Mouse (Mus musculus): ENCODE data around the gene Wdr63. TPM values are rescaled to one million over a fixed set of nuclear protein-coding genes. Genes with fewer than 3 reads are reported as not detected.

The Wdr63 gene
- polyA plus RNA-seq, 1 experiment from 2014 or later: 3.5 TPM

- Histone ChIP-seq H3K4me1 (replicated peaks; ENCODE audit: control insufficient read depth, insufficient read depth, low read length) (no peaks in the 10 kb centered on the region), H3K27ac (ENCODE audit: low read length) (no peak overlapping the region), H3K9ac (ENCODE audit: low read length) (no peak overlapping the region), H3K4me2 (ENCODE audit: low read depth, low read length) (no peak overlapping the region), H3K36me3 (ENCODE audit: control insufficient read depth, insufficient read depth, low read length) (no peaks in the 10 kb centered on the region), H3K4me3 (ENCODE audit: low read length) (no peak overlapping the region), H3K27me3 (ENCODE audit: control insufficient read depth, insufficient read depth, low read depth, low read length) (no peaks in the 10 kb centered on the region), H3K9me3 (ENCODE audit: control insufficient read depth, low read length) (no peaks in the 10 kb centered on the region; the same call in 1 of the 2 replicates)
- 88% methylated on average over 12 of the region's 12 CpGs for WGBS
- no peak for ATAC-seq (ENCODE audit: low read depth)
Measured at GRCm38 (mm10) chr3:146080241-146080640, 27.7 kb downstream of the Wdr63 start.

- H3K4me2 ChIP-seq (ENCODE audit: low read depth, low read length): no peak overlapping the region
- H3K4me1 ChIP-seq (replicated peaks; ENCODE audit: control insufficient read depth, insufficient read depth, low read length): no peaks in the 10 kb centered on the region
- 68% methylated on average over 7 of the region's 7 CpGs for WGBS
- H3K36me3 ChIP-seq (ENCODE audit: control insufficient read depth, insufficient read depth, low read length): no peaks in the 10 kb centered on the region
- no peak overlapping the region for H3K27ac ChIP-seq (ENCODE audit: low read length)
- H3K9me3 ChIP-seq (ENCODE audit: control insufficient read depth, low read length): no peaks in the 10 kb centered on the region
- no peak overlapping the region for H3K4me3 ChIP-seq (ENCODE audit: low read length)
- ATAC-seq (ENCODE audit: low read depth): peak; percentile 43; the same call in 1 of the 2 replicates
- H3K27me3 ChIP-seq (ENCODE audit: control insufficient read depth, insufficient read depth, low read depth, low read length): no peaks in the 10 kb centered on the region
- no peak overlapping the region for H3K9ac ChIP-seq (ENCODE audit: low read length)
Measured at GRCm38 (mm10) chr3:146072780-146073179, 35.1 kb downstream of the Wdr63 start.

GRCm38 (mm10) chr3:146069276-146069675 is 38.7 kb downstream of the Wdr63 start:
- WGBS: 70% methylated on average over 4 of the region's 4 CpGs
- H3K27ac ChIP-seq (ENCODE audit: low read length): no peak overlapping the region
- no peaks in the 10 kb centered on the region for H3K27me3 ChIP-seq (ENCODE audit: control insufficient read depth, insufficient read depth, low read depth, low read length)
- H3K36me3 ChIP-seq (ENCODE audit: control insufficient read depth, insufficient read depth, low read length): no peaks in the 10 kb centered on the region
- no peaks in the 10 kb centered on the region for H3K9me3 ChIP-seq (ENCODE audit: control insufficient read depth, low read length)
- no peak overlapping the region for H3K4me3 ChIP-seq (ENCODE audit: low read length)
- no peak for ATAC-seq (ENCODE audit: low read depth)
- no peak overlapping the region for H3K4me2 ChIP-seq (ENCODE audit: low read depth, low read length)
- no peak overlapping the region for H3K9ac ChIP-seq (ENCODE audit: low read length)
- no peaks in the 10 kb centered on the region for H3K4me1 ChIP-seq (replicated peaks; ENCODE audit: control insufficient read depth, insufficient read depth, low read length)

GRCm38 (mm10) chr3:146063146-146063545 is 44.8 kb downstream of the Wdr63 start:
- H3K9ac ChIP-seq (ENCODE audit: low read length): no peak overlapping the region
- no peak overlapping the region for H3K4me3 ChIP-seq (ENCODE audit: low read length)
- no peaks in the 10 kb centered on the region for H3K36me3 ChIP-seq (ENCODE audit: control insufficient read depth, insufficient read depth, low read length)
- no peaks in the 10 kb centered on the region for H3K27me3 ChIP-seq (ENCODE audit: control insufficient read depth, insufficient read depth, low read depth, low read length)
- H3K9me3 ChIP-seq (ENCODE audit: control insufficient read depth, low read length): no peaks in the 10 kb centered on the region
- no peak overlapping the region for H3K27ac ChIP-seq (ENCODE audit: low read length)
- ATAC-seq (ENCODE audit: low read depth): no peak
- 77% methylated on average over 11 of the region's 11 CpGs for WGBS
- H3K4me1 ChIP-seq (replicated peaks; ENCODE audit: control insufficient read depth, insufficient read depth, low read length): no peaks in the 10 kb centered on the region
- H3K4me2 ChIP-seq (ENCODE audit: low read depth, low read length): no peak overlapping the region

GRCm38 (mm10) chr3:146059356-146059926 is 48.5 kb downstream of the Wdr63 start:
- Histone ChIP-seq H3K4me1 (replicated peaks; ENCODE audit: control insufficient read depth, insufficient read depth, low read length) (no peaks in the 10 kb centered on the region), H3K36me3 (ENCODE audit: control insufficient read depth, insufficient read depth, low read length) (no peaks in the 10 kb centered on the region), H3K9me3 (ENCODE audit: control insufficient read depth, low read length) (no peaks in the 10 kb centered on the region), H3K27me3 (ENCODE audit: control insufficient read depth, insufficient read depth, low read depth, low read length) (no peaks in the 10 kb centered on the region), H3K4me2 (ENCODE audit: low read depth, low read length) (0 out of 2 replicates have a peak overlapping the region, but pooled peaks have one; percentile 11), H3K9ac (ENCODE audit: low read length) (peak overlapping the region; percentile 20; the same call in 1 of the 2 replicates), H3K4me3 (ENCODE audit: low read length) (no peak overlapping the region), H3K27ac (ENCODE audit: low read length) (no peak overlapping the region)
- WGBS: 67% methylated on average over 15 of the region's 15 CpGs
- no peak for ATAC-seq (ENCODE audit: low read depth)

- 12% methylated on average over 4 of the region's 4 CpGs for WGBS
- no peak overlapping the region for H3K9ac ChIP-seq (ENCODE audit: low read length)
- H3K27ac ChIP-seq (ENCODE audit: low read length): no peak overlapping the region
- no peaks in the 10 kb centered on the region for H3K9me3 ChIP-seq (ENCODE audit: control insufficient read depth, low read length)
- H3K4me1 ChIP-seq (replicated peaks; ENCODE audit: control insufficient read depth, insufficient read depth, low read length): no peaks in the 10 kb centered on the region
- no peak overlapping the region for H3K4me3 ChIP-seq (ENCODE audit: low read length)
- H3K27me3 ChIP-seq (ENCODE audit: control insufficient read depth, insufficient read depth, low read depth, low read length): no peaks in the 10 kb centered on the region
- H3K36me3 ChIP-seq (ENCODE audit: control insufficient read depth, insufficient read depth, low read length): no peaks in the 10 kb centered on the region
- H3K4me2 ChIP-seq (ENCODE audit: low read depth, low read length): no peak overlapping the region
- peak; percentile 2; the same call in 1 of the 2 replicates for ATAC-seq (ENCODE audit: low read depth)
Measured at GRCm38 (mm10) chr3:146058263-146058662, 49.7 kb downstream of the Wdr63 start.

- Histone ChIP-seq H3K9me3 (ENCODE audit: control insufficient read depth, low read length) (no peaks in the 10 kb centered on the region), H3K27ac (ENCODE audit: low read length) (no peak overlapping the region), H3K4me3 (ENCODE audit: low read length) (no peak overlapping the region), H3K27me3 (ENCODE audit: control insufficient read depth, insufficient read depth, low read depth, low read length) (no peaks in the 10 kb centered on the region), H3K36me3 (ENCODE audit: control insufficient read depth, insufficient read depth, low read length) (no peaks in the 10 kb centered on the region), H3K4me1 (replicated peaks; ENCODE audit: control insufficient read depth, insufficient read depth, low read length) (no peaks in the 10 kb centered on the region), H3K4me2 (ENCODE audit: low read depth, low read length) (no peak overlapping the region), H3K9ac (ENCODE audit: low read length) (no peak overlapping the region)
- ATAC-seq (ENCODE audit: low read depth): no peak
- 65% methylated on average over 7 of the region's 7 CpGs for WGBS
Measured at GRCm38 (mm10) chr3:146057131-146057530, 50.8 kb downstream of the Wdr63 start.

- 81% methylated on average over 2 of the region's 2 CpGs for WGBS
- ATAC-seq (ENCODE audit: low read depth): no peak
- Histone ChIP-seq H3K36me3 (ENCODE audit: control insufficient read depth, insufficient read depth, low read length) (no peaks in the 10 kb centered on the region), H3K27me3 (ENCODE audit: control insufficient read depth, insufficient read depth, low read depth, low read length) (no peaks in the 10 kb centered on the region), H3K9me3 (ENCODE audit: control insufficient read depth, low read length) (no peaks in the 10 kb centered on the region), H3K27ac (ENCODE audit: low read length) (no peak overlapping the region), H3K4me3 (ENCODE audit: low read length) (no peak overlapping the region), H3K9ac (ENCODE audit: low read length) (no peak overlapping the region), H3K4me2 (ENCODE audit: low read depth, low read length) (no peak overlapping the region), H3K4me1 (replicated peaks; ENCODE audit: control insufficient read depth, insufficient read depth, low read length) (peaks cover 4% of the 10 kb centered on the region; the same call in 1 of the 2 replicates)
Measured at GRCm38 (mm10) chr3:146053873-146054272, 54.1 kb downstream of the Wdr63 start.

GRCm38 (mm10) chr3:146053082-146053814 is 54.7 kb downstream of the Wdr63 start:
- Histone ChIP-seq H3K4me3 (ENCODE audit: low read length) (no peak overlapping the region), H3K4me1 (replicated peaks; ENCODE audit: control insufficient read depth, insufficient read depth, low read length) (peaks cover 4% of the 10 kb centered on the region; the same call in 1 of the 2 replicates), H3K9me3 (ENCODE audit: control insufficient read depth, low read length) (no peaks in the 10 kb centered on the region), H3K27me3 (ENCODE audit: control insufficient read depth, insufficient read depth, low read depth, low read length) (no peaks in the 10 kb centered on the region), H3K36me3 (ENCODE audit: control insufficient read depth, insufficient read depth, low read length) (no peaks in the 10 kb centered on the region), H3K27ac (ENCODE audit: low read length) (no peak overlapping the region), H3K4me2 (ENCODE audit: low read depth, low read length) (no peak overlapping the region), H3K9ac (ENCODE audit: low read length) (no peak overlapping the region)
- ATAC-seq (ENCODE audit: low read depth): no peak
- 62% methylated on average over 6 of the region's 6 CpGs for WGBS
